8 mouse cellular contexts compared by ENCODE assay signal in the genomic region with DNA sequence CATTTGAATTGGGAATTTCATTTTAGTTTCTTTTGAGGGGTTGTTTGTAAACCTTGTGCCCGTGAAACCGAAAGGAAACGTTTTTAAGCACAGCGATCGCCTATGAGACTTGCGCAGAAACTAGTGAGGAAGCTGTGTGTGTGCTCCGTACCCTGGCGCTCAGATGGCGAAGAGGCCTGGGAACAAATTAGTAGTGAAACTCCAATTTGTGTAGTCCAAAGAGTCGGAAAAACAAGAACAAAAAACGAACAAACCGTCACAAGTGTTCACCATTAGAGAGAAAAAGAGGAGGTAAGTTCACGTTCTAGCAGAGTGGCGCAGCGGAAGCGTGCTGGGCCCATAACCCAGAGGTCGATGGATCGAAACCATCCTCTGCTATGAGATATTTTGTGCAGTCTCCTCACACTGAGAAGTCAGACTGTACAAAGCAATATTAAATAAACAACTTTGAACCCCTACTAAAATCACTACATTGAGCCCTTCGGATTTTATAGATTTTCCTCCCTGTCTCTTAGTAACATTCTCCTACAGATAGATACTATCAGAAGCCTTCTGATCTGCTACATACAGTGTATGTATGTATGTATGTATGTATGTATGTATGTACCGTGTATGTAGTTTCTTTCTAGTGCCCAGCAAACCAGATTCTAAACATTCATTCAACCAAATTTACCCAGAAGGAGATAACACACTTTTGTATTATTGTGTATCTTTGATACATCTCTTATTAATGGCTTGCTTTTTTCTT. TPM values are rescaled to one million over a fixed set of nuclear protein-coding genes. Genes with fewer than 3 reads are reported as not detected.
DNase-seq lines count a peak whose midpoint lies in the region; ATAC-seq and TF ChIP-seq lines count a peak whose summit lies in the region.

No protein-coding gene starts in this region.

- H3K9me3 ChIP-seq in MEL (replicated peaks; ENCODE audit: insufficient read depth, low read length) = no peaks in the 10 kb centered on the region
- no peaks in the 10 kb centered on the region for H3K9me3 ChIP-seq in forebrain, embryonic 16.5 days (ENCODE audit: control insufficient read depth, low read length)
- no peaks in the 10 kb centered on the region for H3K9me3 ChIP-seq in neural tube, embryonic 15.5 days (replicated peaks)

- H3K9ac ChIP-seq in MEL (ENCODE audit: control insufficient read depth, low read depth, low read length, poor library complexity, severe bottlenecking) = peak overlapping the region; percentile 98
- H3K9ac ChIP-seq in forebrain, embryonic 16.5 days (replicated peaks; ENCODE audit: low read depth, low read length) = peak overlapping the region; percentile 79
- H3K9ac ChIP-seq in neural tube, embryonic 15.5 days (replicated peaks) = peak overlapping the region; percentile 65

- peak overlapping the region; percentile 40 for H3K4me2 ChIP-seq in forebrain, embryonic 16.5 days (ENCODE audit: low read length)
- H3K4me2 ChIP-seq in neural tube, embryonic 15.5 days = peak overlapping the region; percentile 50

- H3K27me3 ChIP-seq in MEL (ENCODE audit: control insufficient read depth in 1 of 2, insufficient read depth in 2 of 2, low read length in 2 of 2) = no peaks in the 10 kb centered on the region
- peaks cover 7% of the 10 kb centered on the region; the same call in 1 of the 2 replicates for H3K27me3 ChIP-seq in forebrain, embryonic 16.5 days (replicated peaks; ENCODE audit: control insufficient read depth, insufficient read depth, low read length)
- peaks cover 12% of the 10 kb centered on the region for H3K27me3 ChIP-seq in neural tube, embryonic 15.5 days (replicated peaks)

- H3K36me3 ChIP-seq in MEL (ENCODE audit: control insufficient read depth in 1 of 2, insufficient read depth in 2 of 2, low read length in 2 of 2) = no peaks in the 10 kb centered on the region
- no peaks in the 10 kb centered on the region for H3K36me3 ChIP-seq in forebrain, embryonic 16.5 days (ENCODE audit: control insufficient read depth, insufficient read depth)
- no peaks in the 10 kb centered on the region for H3K36me3 ChIP-seq in neural tube, embryonic 15.5 days

- peak overlapping the region; percentile 89 for H3K27ac ChIP-seq in MEL (ENCODE audit: control insufficient read depth, low read depth, low read length)
- peak overlapping the region; percentile 89 for H3K27ac ChIP-seq in forebrain, embryonic 16.5 days (ENCODE audit: low read length)
- H3K27ac ChIP-seq in layer of hippocampus, adult 2 months = peak overlapping the region; percentile 96
- peak overlapping the region; percentile 90 for H3K27ac ChIP-seq in neural tube, embryonic 15.5 days (replicated peaks)

- no peak for TF ChIP-seq EP300 in MEL (IDR thresholded peaks at IDR 0.05; ENCODE audit: low read depth in 1 of 2, low read length in 2 of 2)

- no peaks in the 10 kb centered on the region for H3K4me1 ChIP-seq in MEL (ENCODE audit: control insufficient read depth in 1 of 2, insufficient read depth in 2 of 2, low read length in 2 of 2)
- no peaks in the 10 kb centered on the region; the same call in 1 of the 2 replicates for H3K4me1 ChIP-seq in forebrain, embryonic 16.5 days (replicated peaks; ENCODE audit: control insufficient read depth, insufficient read depth, low read length)
- peaks cover 2% of the 10 kb centered on the region; the same call in 1 of the 2 replicates for H3K4me1 ChIP-seq in lung, adult 2 months (ENCODE audit: control insufficient read depth, insufficient read depth, low read length)
- no peaks in the 10 kb centered on the region for H3K4me1 ChIP-seq in neural tube, embryonic 15.5 days

- WGBS in forebrain, embryonic 16.5 days = 3% methylated on average over 20 of the region's 20 CpGs
- WGBS in lung, adult 2 months = 4% methylated on average over 20 of the region's 20 CpGs
- 4% methylated on average over 20 of the region's 20 CpGs for WGBS in neural tube, embryonic 15.5 days

- ATAC-seq in forebrain, embryonic 16.5 days = peak; percentile 97
- ATAC-seq in neural tube, embryonic 15.5 days (ENCODE audit: low FRiP score) = peak; percentile 97

- TF ChIP-seq POLR2A in MEL (IDR thresholded peaks at IDR 0.05; ENCODE audit: control insufficient read depth in 1 of 2, insufficient read depth in 1 of 2, low read depth in 1 of 2, low read length in 2 of 2, poor library complexity in 1 of 2) = no peak
- TF ChIP-seq POLR2A in lung, adult 2 months (IDR thresholded peaks at IDR 0.05; ENCODE audit: borderline replicate concordance, extremely low read depth, low read depth, low read length) = no peak

- TF ChIP-seq RAD21 in MEL (IDR thresholded peaks at IDR 0.05; ENCODE audit: low read depth, low read length) = no peak

- no peak for TF ChIP-seq CTCF in MEL (IDR thresholded peaks at IDR 0.05 in 2 of 3, conservative IDR thresholded peaks at IDR 0.05 in 1 of 3; ENCODE audit: control insufficient read depth in 1 of 3, insufficient read depth in 1 of 3, low read depth in 2 of 3, low read length in 3 of 3, poor library complexity in 1 of 3, severe bottlenecking in 1 of 3)
- no peak for TF ChIP-seq CTCF in layer of hippocampus, adult 2 months (conservative IDR thresholded peaks at IDR 0.05)
- no peak for TF ChIP-seq CTCF in lung, adult 2 months (IDR thresholded peaks at IDR 0.05; ENCODE audit: insufficient read depth, low read length)

- H3K4me3 ChIP-seq in MEL (ENCODE audit: control insufficient read depth in 1 of 2, insufficient read depth in 1 of 2, low read depth in 2 of 2, low read length in 2 of 2) = peak overlapping the region; percentile 62 to 100
- peak overlapping the region; percentile 59 for H3K4me3 ChIP-seq in forebrain, embryonic 16.5 days (replicated peaks; ENCODE audit: low read length)
- H3K4me3 ChIP-seq in layer of hippocampus, adult 2 months = peak overlapping the region; percentile 67
- H3K4me3 ChIP-seq in lung, adult 2 months (replicated peaks; ENCODE audit: extremely low read depth, low read depth, low read length) = peak overlapping the region; percentile 100
- H3K4me3 ChIP-seq in neural tube, embryonic 15.5 days (replicated peaks) = peak overlapping the region; percentile 68

- H3K79me2 ChIP-seq in MEL (ENCODE audit: control insufficient read depth, insufficient read depth, low read length, poor library complexity) = no peaks in the 10 kb centered on the region; the same call in 1 of the 2 replicates

- DNase-seq in MEL (ENCODE audit: low read depth, low spot score) = peak; percentile 83
- DNase-seq in cerebellum, adult 18-20 months = peak; percentile 74 to 81
- peak; percentile 78 for DNase-seq in heart, postnatal 4 days
- peak; percentile 69 to 75 for DNase-seq in layer of hippocampus, adult 2 months (ENCODE audit: low spot score in 2 of 2)
- DNase-seq in lung, adult 2 months = peak; percentile 61
- DNase-seq in thymus, adult 18-20 months = peak; percentile 46 to 67

TF ChIP-seq in MEL, 35 proteins besides CTCF, POLR2A, EP300 and RAD21:
- TF ChIP-seq ZC3H11A (IDR thresholded peaks at IDR 0.05; ENCODE audit: low read depth, low read length) (no peak), GATA1 (IDR thresholded peaks at IDR 0.05; ENCODE audit: low read depth, low read length) (peak; percentile 36; the same call in 1 of the 2 replicates), NRF1 (IDR thresholded peaks at IDR 0.05; ENCODE audit: insufficient read depth, low read depth, low read length, poor library complexity, severe bottlenecking) (no peak), UBTF (IDR thresholded peaks at IDR 0.05; ENCODE audit: borderline replicate concordance, insufficient read depth, low read depth, low read length) (no peak), TBP (IDR thresholded peaks at IDR 0.05; ENCODE audit: low read depth, low read length) (peak; percentile 100), MYB (IDR thresholded peaks at IDR 0.05; ENCODE audit: low read depth, low read length) (peak; percentile 59; the same call in 1 of the 2 replicates), MAFK (IDR thresholded peaks at IDR 0.05; ENCODE audit: borderline replicate concordance, low read depth, low read length) (peak; percentile 97), E2F4 (IDR thresholded peaks at IDR 0.05; ENCODE audit: borderline replicate concordance, low read depth, low read length) (no peak; the same call in 1 of the 2 replicates), MEF2A (IDR thresholded peaks at IDR 0.05; ENCODE audit: extremely low read depth, insufficient replicate concordance, low read depth, low read length, poor library complexity, severe bottlenecking) (no peak), NELFE (IDR thresholded peaks at IDR 0.05; ENCODE audit: low read depth, low read length) (no peak), POLR2AphosphoS2 (IDR thresholded peaks at IDR 0.05; ENCODE audit: low read length) (no peak)

RNA-seq across cellular contexts. Expression of a gene that starts 6.1 kb away (rescaled TPM):
- not detected in 2 replicates for total RNA-seq in MEL (2012; rRNA removed)
- polyA plus RNA-seq in MEL (2012; ENCODE audit: insufficient read depth in 1 of 2, insufficient read length in 2 of 2, low read depth in 1 of 2, low replicate concordance in 2 of 2, missing spikeins in 1 of 2) = not detected
- not detected in 2 replicates for polyA plus RNA-seq in forebrain, embryonic 16.5 days (2015; fragmentation: Nextera tagmentation; extraction: Ambion mirVana)
- not detected for total RNA-seq in heart, postnatal 4 days (2021)
- total RNA-seq in layer of hippocampus, adult 2 months (2021) = under 1 TPM in 1 of 2 experiments, not detected in 1; 0.18 TPM
- polyA plus RNA-seq in lung, adult 2 months (2012; rRNA removed) = not detected in 2 replicates
- polyA plus RNA-seq in neural tube, embryonic 15.5 days (2015; fragmentation: Nextera tagmentation; extraction: Ambion mirVana) = 0.11 TPM in 1 of 2 replicates, not detected in the other

RNA-seq across cellular contexts. Expression of a gene that starts 30.0 kb away (rescaled TPM):
- 0.42 and 0.52 TPM in 2 replicates for total RNA-seq in MEL (2012; rRNA removed)
- polyA plus RNA-seq in MEL (2012; ENCODE audit: insufficient read depth in 1 of 2, insufficient read length in 2 of 2, low read depth in 1 of 2, low replicate concordance in 2 of 2, missing spikeins in 1 of 2) = 1 to 10 TPM in 1 of 2 experiments, not detected in 1; 1.0 TPM
- 24.8 and 25.7 TPM in 2 replicates for polyA plus RNA-seq in forebrain, embryonic 16.5 days (2015; fragmentation: Nextera tagmentation; extraction: Ambion mirVana)
- 1 to 10 TPM; 3.9 TPM for total RNA-seq in heart, postnatal 4 days (2021)
- 1 to 10 TPM; 3.5 to 4.6 TPM for total RNA-seq in layer of hippocampus, adult 2 months (2021)
- polyA plus RNA-seq in lung, adult 2 months (2012; rRNA removed) = 0.53 and 0.60 TPM in 2 replicates
- polyA plus RNA-seq in neural tube, embryonic 15.5 days (2015; fragmentation: Nextera tagmentation; extraction: Ambion mirVana) = 10.3 and 11.5 TPM in 2 replicates

RNA-seq across cellular contexts. Expression of a gene that starts 34.6 kb away (rescaled TPM):
- not detected in 2 replicates for total RNA-seq in MEL (2012; rRNA removed)
- under 1 TPM in 1 of 2 experiments, not detected in 1; 0.47 TPM for polyA plus RNA-seq in MEL (2012; ENCODE audit: insufficient read depth in 1 of 2, insufficient read length in 2 of 2, low read depth in 1 of 2, low replicate concordance in 2 of 2, missing spikeins in 1 of 2)
- polyA plus RNA-seq in forebrain, embryonic 16.5 days (2015; fragmentation: Nextera tagmentation; extraction: Ambion mirVana) = 0.19 TPM in 1 of 2 replicates, not detected in the other
- total RNA-seq in heart, postnatal 4 days (2021) = not detected
- under 1 TPM; 0.32 to 0.51 TPM for total RNA-seq in layer of hippocampus, adult 2 months (2021)
- 0.33 and 0.34 TPM in 2 replicates for polyA plus RNA-seq in lung, adult 2 months (2012; rRNA removed)
- polyA plus RNA-seq in neural tube, embryonic 15.5 days (2015; fragmentation: Nextera tagmentation; extraction: Ambion mirVana) = 0.09 and 167 TPM in 2 replicates

Comparison
In these comparisons a context has a peak if more than half of its experiments do, and no peak if none do; other contexts are left out.
1. Peak in every context shown above with its lines: DNase-seq, ATAC-seq, H3K4me3 ChIP-seq and H3K27ac ChIP-seq.